Comparison of ENCODE assay signal across 11 mouse cellular contexts in genomic region chr15:101974083-101974845, GRCm38 (mm10). TPM values are rescaled to one million over a fixed set of nuclear protein-coding genes. Genes with fewer than 3 reads are reported as not detected.
DNase-seq lines count a peak whose midpoint lies in the region; ATAC-seq and TF ChIP-seq lines count a peak whose summit lies in the region.
"Had no signal": no experiment of that assay in that cellular context is flagged by ENCODE, and none has a peak within 500 bp of the region (broad histone marks: within the 10 kb centered on the region; RNA-seq: fewer than 3 reads in every experiment).

No protein-coding gene starts in this region.

- TF ChIP-seq POLR2A in spleen, adult 2 months (IDR thresholded peaks at IDR 0.05; ENCODE audit: low read depth, low read length) = no peak

- no peaks in the 10 kb centered on the region for H3K27me3 ChIP-seq in spleen, adult 2 months (ENCODE audit: control insufficient read depth, insufficient read depth, low read length)
- H3K27me3 ChIP-seq in intestine, postnatal 0 days (replicated peaks; ENCODE audit: control insufficient read depth, insufficient read depth, low read length) = no peaks in the 10 kb centered on the region
- no peaks in the 10 kb centered on the region for H3K27me3 ChIP-seq in stomach, embryonic 16.5 days (ENCODE audit: control insufficient read depth, insufficient read depth, low read length)
- H3K27me3 ChIP-seq in hindbrain, postnatal 0 days (ENCODE audit: insufficient read depth, low read length) = no peaks in the 10 kb centered on the region

- no peak overlapping the region for H3K9ac ChIP-seq in intestine, postnatal 0 days (ENCODE audit: low read depth, low read length)
- peak overlapping the region; percentile 12 for H3K9ac ChIP-seq in stomach, embryonic 16.5 days (ENCODE audit: low read length)
- no peak overlapping the region for H3K9ac ChIP-seq in hindbrain, postnatal 0 days (replicated peaks; ENCODE audit: low read length)

- no peaks in the 10 kb centered on the region for H3K9me3 ChIP-seq in intestine, postnatal 0 days (ENCODE audit: control insufficient read depth)
- H3K9me3 ChIP-seq in stomach, embryonic 16.5 days (replicated peaks; ENCODE audit: control insufficient read depth, low read length) = no peaks in the 10 kb centered on the region
- H3K9me3 ChIP-seq in hindbrain, postnatal 0 days (ENCODE audit: low read length) = no peaks in the 10 kb centered on the region

- H3K4me1 ChIP-seq in spleen, adult 2 months (ENCODE audit: control insufficient read depth, insufficient read depth, insufficient read length) = peaks cover 7% of the 10 kb centered on the region
- peaks cover 20% of the 10 kb centered on the region for H3K4me1 ChIP-seq in intestine, postnatal 0 days (replicated peaks; ENCODE audit: control insufficient read depth, insufficient read depth, low read length)
- peaks cover 42% of the 10 kb centered on the region for H3K4me1 ChIP-seq in stomach, embryonic 16.5 days (ENCODE audit: control insufficient read depth, insufficient read depth, low read length)
- no peaks in the 10 kb centered on the region for H3K4me1 ChIP-seq in hindbrain, postnatal 0 days (ENCODE audit: insufficient read depth, low read length)

- peak; percentile 42 for DNase-seq in gastrocnemius, adult 18-20 months (ENCODE audit: low spot score)
- no peak for DNase-seq in gastrocnemius, postnatal 4 days (ENCODE audit: low spot score in 2 of 2)
- DNase-seq in spleen, adult 2 months (ENCODE audit: low read depth in 1 of 2, low spot score in 2 of 2) = no peak
- no peak for DNase-seq in spleen, postnatal 10 days (ENCODE audit: low spot score in 2 of 2)
- no peak for DNase-seq in ovary, postnatal 36 days (ENCODE audit: low spot score)
- DNase-seq in hindbrain, postnatal 0 days (ENCODE audit: low spot score) = no peak

- TF ChIP-seq CTCF in spleen, adult 2 months (IDR thresholded peaks at IDR 0.05; ENCODE audit: extremely low read depth, insufficient read depth, insufficient read length, insufficient replicate concordance) = no peak
- TF ChIP-seq CTCF in intestine, postnatal 0 days (IDR thresholded peaks at IDR 0.05; ENCODE audit: low read depth) = no peak
- no peak for TF ChIP-seq CTCF in hindbrain, postnatal 0 days (IDR thresholded peaks at IDR 0.05; ENCODE audit: low read depth)

- no peak for ATAC-seq in intestine, postnatal 0 days
- ATAC-seq in stomach, embryonic 16.5 days (ENCODE audit: insufficient read depth, low FRiP score) = no peak
- no peak for ATAC-seq in hindbrain, postnatal 0 days

- H3K4me3 ChIP-seq in spleen, adult 2 months (ENCODE audit: extremely low read depth, insufficient read depth, insufficient read length) = no peak overlapping the region
- no peak overlapping the region for H3K4me3 ChIP-seq in intestine, postnatal 0 days (ENCODE audit: low read depth, low read length)
- H3K4me3 ChIP-seq in stomach, embryonic 16.5 days (replicated peaks; ENCODE audit: low read length) = no peak overlapping the region
- H3K4me3 ChIP-seq in hindbrain, postnatal 0 days (ENCODE audit: low read length) = no peak overlapping the region
- H3K4me3 ChIP-seq: myocyte had no signal

- peak overlapping the region; percentile 27; the same call in 1 of the 2 replicates for H3K4me2 ChIP-seq in intestine, postnatal 0 days (replicated peaks; ENCODE audit: low read depth)
- no peak overlapping the region for H3K4me2 ChIP-seq in stomach, embryonic 16.5 days (ENCODE audit: low read depth, low read length)
- H3K4me2 ChIP-seq in hindbrain, postnatal 0 days (ENCODE audit: low read depth, low read length) = no peak overlapping the region

- 70% methylated on average over 16 of the region's 16 CpGs for WGBS in spleen, adult 2 months
- WGBS in intestine, postnatal 0 days = 53% methylated on average over 14 of the region's 16 CpGs
- 46% methylated on average over 16 of the region's 16 CpGs for WGBS in stomach, embryonic 16.5 days
- 54% methylated on average over 15 of the region's 16 CpGs for WGBS in hindbrain, postnatal 0 days

- H3K36me3 ChIP-seq in spleen, adult 2 months (ENCODE audit: control insufficient read depth, insufficient read depth, low read length) = no peaks in the 10 kb centered on the region
- H3K36me3 ChIP-seq in intestine, postnatal 0 days (ENCODE audit: control insufficient read depth, insufficient read depth) = no peaks in the 10 kb centered on the region
- no peaks in the 10 kb centered on the region for H3K36me3 ChIP-seq in stomach, embryonic 16.5 days (ENCODE audit: control insufficient read depth, insufficient read depth, low read length)
- no peaks in the 10 kb centered on the region for H3K36me3 ChIP-seq in hindbrain, postnatal 0 days (ENCODE audit: insufficient read depth, low read length)

- H3K27ac ChIP-seq in spleen, adult 2 months (ENCODE audit: insufficient read depth, low read length) = peak overlapping the region; percentile 58
- H3K27ac ChIP-seq in intestine, postnatal 0 days (ENCODE audit: low read depth, low read length) = peak overlapping the region; percentile 99
- H3K27ac ChIP-seq in stomach, embryonic 16.5 days (ENCODE audit: low read length) = peak overlapping the region; percentile 94
- no peak overlapping the region for H3K27ac ChIP-seq in hindbrain, postnatal 0 days
- H3K27ac ChIP-seq: kidney, postnatal 0 days had no signal

RNA-seq across cellular contexts. Expression of gene Krt78, which starts 20.2 kb away (rescaled TPM):
- not detected for total RNA-seq in gastrocnemius, adult 18-20 months (2021)
- not detected for total RNA-seq in gastrocnemius, postnatal 4 days (2021)
- polyA plus RNA-seq in spleen, adult 2 months (2012; rRNA removed) = not detected in 2 replicates
- 0.03 and 0.07 TPM in 2 replicates for polyA plus RNA-seq in intestine, postnatal 0 days (2015; fragmentation: Nextera tagmentation; extraction: Ambion mirVana)
- polyA plus RNA-seq in stomach, embryonic 16.5 days (2015; fragmentation: Nextera tagmentation; extraction: Ambion mirVana) = 23.6 and 43.1 TPM in 2 replicates
- not detected in 2 replicates for total RNA-seq in hindbrain, postnatal 0 days (2014; rRNA removed)
- polyA plus RNA-seq in hindbrain, postnatal 0 days (2015; fragmentation: Nextera tagmentation; extraction: Ambion mirVana) = not detected in 2 replicates
- total RNA-seq: left cerebral cortex, postnatal 4 days had no signal
- polyA plus RNA-seq: myocyte had no signal

RNA-seq across cellular contexts. Expression of gene Krt8, which starts 30.0 kb away (rescaled TPM):
- under 1 TPM; 0.16 to 0.21 TPM for total RNA-seq in gastrocnemius, adult 18-20 months (2021)
- total RNA-seq in gastrocnemius, postnatal 4 days (2021) = 1 to 10 TPM; 4.0 to 4.7 TPM
- 2.2 and 3.0 TPM in 2 replicates for polyA plus RNA-seq in spleen, adult 2 months (2012; rRNA removed)
- 940 and 1,037 TPM in 2 replicates for polyA plus RNA-seq in intestine, postnatal 0 days (2015; fragmentation: Nextera tagmentation; extraction: Ambion mirVana)
- 1,152 and 1,422 TPM in 2 replicates for polyA plus RNA-seq in stomach, embryonic 16.5 days (2015; fragmentation: Nextera tagmentation; extraction: Ambion mirVana)
- 2.6 and 4.1 TPM in 2 replicates for total RNA-seq in hindbrain, postnatal 0 days (2014; rRNA removed)
- polyA plus RNA-seq in hindbrain, postnatal 0 days (2015; fragmentation: Nextera tagmentation; extraction: Ambion mirVana) = 5.4 and 6.2 TPM in 2 replicates

RNA-seq across cellular contexts. Expression of gene Krt79, which starts 34.1 kb away (rescaled TPM):
- under 1 TPM in 1 of 2 experiments, not detected in 1; 0.28 TPM for total RNA-seq in gastrocnemius, adult 18-20 months (2021)
- under 1 TPM; 0.44 to 0.47 TPM for total RNA-seq in gastrocnemius, postnatal 4 days (2021)
- not detected in 2 replicates for polyA plus RNA-seq in spleen, adult 2 months (2012; rRNA removed)
- polyA plus RNA-seq in intestine, postnatal 0 days (2015; fragmentation: Nextera tagmentation; extraction: Ambion mirVana) = 0.21 and 0.27 TPM in 2 replicates
- 1.9 and 2.0 TPM in 2 replicates for polyA plus RNA-seq in stomach, embryonic 16.5 days (2015; fragmentation: Nextera tagmentation; extraction: Ambion mirVana)
- total RNA-seq in hindbrain, postnatal 0 days (2014; rRNA removed) = 0.21 and 0.65 TPM in 2 replicates
- polyA plus RNA-seq in hindbrain, postnatal 0 days (2015; fragmentation: Nextera tagmentation; extraction: Ambion mirVana) = 0.50 and 0.52 TPM in 2 replicates

RNA-seq across cellular contexts. Expression of gene Krt4, which starts 49.7 kb away (rescaled TPM):
- total RNA-seq in gastrocnemius, adult 18-20 months (2021) = not detected
- under 1 TPM; 0.44 to 0.67 TPM for total RNA-seq in gastrocnemius, postnatal 4 days (2021)
- 0.05 TPM in 1 of 2 replicates, not detected in the other for polyA plus RNA-seq in spleen, adult 2 months (2012; rRNA removed)
- polyA plus RNA-seq in intestine, postnatal 0 days (2015; fragmentation: Nextera tagmentation; extraction: Ambion mirVana) = 0.17 TPM in 1 of 2 replicates, not detected in the other
- 2,205 and 3,875 TPM in 2 replicates for polyA plus RNA-seq in stomach, embryonic 16.5 days (2015; fragmentation: Nextera tagmentation; extraction: Ambion mirVana)
- total RNA-seq in hindbrain, postnatal 0 days (2014; rRNA removed) = not detected in 2 replicates
- not detected in 2 replicates for polyA plus RNA-seq in hindbrain, postnatal 0 days (2015; fragmentation: Nextera tagmentation; extraction: Ambion mirVana)
- polyA plus RNA-seq: myocyte had no signal

RNA-seq across cellular contexts. Expression of gene Krt18, which starts 53.7 kb away (rescaled TPM):
- 1 to 10 TPM in 1 of 2 experiments, under 1 TPM in 1; 0.48 to 1.1 TPM for total RNA-seq in gastrocnemius, adult 18-20 months (2021)
- 1 to 10 TPM; 2.3 to 5.8 TPM for total RNA-seq in gastrocnemius, postnatal 4 days (2021)
- 2.1 and 2.2 TPM in 2 replicates for polyA plus RNA-seq in spleen, adult 2 months (2012; rRNA removed)
- 364 and 368 TPM in 2 replicates for polyA plus RNA-seq in intestine, postnatal 0 days (2015; fragmentation: Nextera tagmentation; extraction: Ambion mirVana)
- polyA plus RNA-seq in stomach, embryonic 16.5 days (2015; fragmentation: Nextera tagmentation; extraction: Ambion mirVana) = 550 and 609 TPM in 2 replicates
- 3.4 and 5.0 TPM in 2 replicates for total RNA-seq in hindbrain, postnatal 0 days (2014; rRNA removed)
- polyA plus RNA-seq in hindbrain, postnatal 0 days (2015; fragmentation: Nextera tagmentation; extraction: Ambion mirVana) = 12.6 and 13.6 TPM in 2 replicates
- polyA plus RNA-seq: myocyte had no signal

Comparison
In these comparisons a context has a peak if more than half of its experiments do, and no peak if none do; other contexts are left out.
1. RNA of gene Krt78, which starts 20.2 kb away (polyA plus RNA-seq): 23.6 to 43.1 TPM in stomach, embryonic 16.5 days; 0.03 to 0.07 TPM in intestine, postnatal 0 days, not detected in spleen, adult 2 months and not detected in hindbrain, postnatal 0 days; every median in the first group is over 10 times any median in the second.
2. RNA of gene Krt8, which starts 30.0 kb away (polyA plus RNA-seq): 1,152 to 1,422 TPM in stomach, embryonic 16.5 days and 940 to 1,037 TPM in intestine, postnatal 0 days; 5.4 to 6.2 TPM in hindbrain, postnatal 0 days and 2.2 to 3.0 TPM in spleen, adult 2 months; every median in the first group is over 100 times any median in the second.